Mouse (Mus musculus): ENCODE results near the gene Iffo2. TPM values are rescaled to one million over a fixed set of nuclear protein-coding genes. Genes with fewer than 3 reads are reported as not detected.

Iffo2 gene
- polyA plus RNA-seq, 1 experiment from 2014 or later: 5.1 TPM

DNA sequence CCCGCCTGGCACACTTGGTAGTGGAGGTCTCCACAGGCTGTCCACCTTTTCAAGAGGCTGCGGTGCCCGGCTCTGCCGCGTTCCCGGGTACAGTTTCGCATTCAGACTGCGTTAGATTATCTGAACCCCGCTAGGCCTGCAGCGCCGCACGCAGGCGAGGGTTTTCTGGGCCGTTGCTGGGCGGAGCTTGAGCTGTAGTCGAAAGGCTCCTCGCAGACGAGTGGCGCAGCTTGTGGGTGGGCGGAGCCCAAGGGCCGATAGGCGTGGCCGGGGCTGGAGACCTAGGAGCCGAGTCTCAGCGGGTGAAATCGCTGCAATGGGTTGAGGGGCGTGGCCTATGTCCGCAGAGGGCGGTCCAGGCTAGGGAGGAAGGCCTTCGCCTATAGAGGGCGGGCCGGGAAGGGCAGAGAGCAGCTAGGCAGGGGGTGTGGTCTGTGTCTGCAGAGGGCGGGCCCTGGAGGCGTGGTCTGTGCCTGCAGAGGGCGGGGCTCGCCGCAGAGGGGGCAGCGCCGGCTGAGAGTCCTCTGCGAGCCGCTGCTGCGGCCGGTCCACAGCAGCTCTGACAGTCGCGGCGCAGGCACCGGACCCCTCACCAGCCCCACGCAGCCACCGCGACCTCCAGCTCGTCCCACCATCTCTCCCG is 43.9 kb downstream of the Iffo2 start:
- WGBS: under 1% methylated on average over 52 of the region's 52 CpGs
- ATAC-seq (ENCODE audit: insufficient number of reproducible peaks, low FRiP score, low TSS enrichment, low read depth): peak; percentile 98

DNA sequence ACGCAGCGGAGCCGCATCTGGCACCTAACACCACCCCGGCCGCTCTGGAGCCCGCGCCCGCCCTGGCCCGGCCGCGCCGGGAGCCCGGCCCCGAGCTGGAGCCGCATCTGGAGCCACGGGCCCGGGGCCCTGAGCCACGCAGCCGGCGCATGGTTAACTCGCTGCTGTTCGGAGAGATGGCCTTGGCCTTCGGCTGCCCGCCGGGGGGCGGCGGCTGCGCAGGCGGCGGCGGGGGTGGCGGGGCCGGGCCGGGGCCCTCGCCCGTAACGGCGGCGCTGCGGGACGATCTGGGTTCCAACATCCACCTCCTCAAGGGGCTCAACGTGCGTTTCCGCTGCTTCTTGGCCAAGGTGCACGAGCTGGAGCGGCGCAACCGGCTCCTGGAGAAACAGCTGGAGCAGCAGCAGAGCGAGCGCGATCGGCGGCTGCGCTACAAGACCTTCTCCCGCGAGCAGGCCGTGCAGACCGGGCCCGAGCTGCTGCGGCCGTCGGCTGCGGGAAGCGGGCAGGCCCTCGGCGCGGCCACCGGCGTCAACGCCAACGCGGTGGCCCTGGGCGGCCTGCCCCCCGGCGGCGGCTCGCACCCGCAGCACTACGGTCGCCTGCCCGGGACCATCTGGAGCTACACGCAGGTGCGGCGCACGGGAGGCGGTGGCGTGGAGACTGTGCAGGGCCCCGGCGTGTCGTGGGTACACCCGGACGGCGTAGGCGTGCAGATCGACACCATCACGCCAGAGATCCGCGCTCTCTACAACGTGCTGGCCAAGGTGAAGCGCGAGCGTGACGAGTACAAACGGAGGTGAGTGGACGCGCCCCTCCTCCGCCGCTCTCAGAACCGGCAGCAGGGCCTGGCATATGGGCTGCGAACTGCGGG is 44.7 kb downstream of the Iffo2 start:
- peak overlapping the region; percentile 86 for H3K4me3 ChIP-seq (replicated peaks)
- WGBS: 0% methylated on average over 111 of the region's 111 CpGs
- peak; percentile 52 for ATAC-seq (ENCODE audit: insufficient number of reproducible peaks, low FRiP score, low TSS enrichment, low read depth)
- peaks cover 53% of the 10 kb centered on the region for H3K4me1 ChIP-seq
- peak overlapping the region; percentile 96 for H3K4me2 ChIP-seq (replicated peaks)
- H3K27me3 ChIP-seq: no peaks in the 10 kb centered on the region
- H3K27ac ChIP-seq (replicated peaks): peak overlapping the region; percentile 89
- H3K9ac ChIP-seq: peak overlapping the region; percentile 85
- no peaks in the 10 kb centered on the region for H3K9me3 ChIP-seq (replicated peaks)
- H3K36me3 ChIP-seq: no peaks in the 10 kb centered on the region

More for the DNA sequence above, 43.9 kb downstream of the Iffo2 start:
- Histone ChIP-seq H3K4me1 (peaks cover 46% of the 10 kb centered on the region), H3K36me3 (no peaks in the 10 kb centered on the region), H3K9ac (peak overlapping the region; percentile 85), H3K27me3 (no peaks in the 10 kb centered on the region), H3K4me3 (replicated peaks) (peak overlapping the region; percentile 86), H3K9me3 (replicated peaks) (no peaks in the 10 kb centered on the region), H3K4me2 (replicated peaks) (peak overlapping the region; percentile 96), H3K27ac (replicated peaks) (peak overlapping the region; percentile 89)

DNA sequence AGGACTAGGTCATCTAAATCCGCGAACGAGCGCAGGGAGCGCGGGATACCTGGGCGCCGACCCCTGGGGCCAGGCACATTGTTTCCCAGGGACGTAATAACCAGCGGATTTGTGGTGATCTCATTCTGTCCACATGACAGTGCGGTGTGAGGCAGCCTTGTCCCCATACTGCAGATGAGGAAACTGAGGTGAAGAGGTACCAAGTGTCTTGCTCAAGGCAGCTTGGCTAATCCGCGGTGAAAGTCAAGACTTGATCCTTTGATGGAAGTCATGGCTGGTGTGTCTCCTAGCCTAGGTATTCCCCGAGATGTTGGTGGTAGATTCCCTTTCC is 45.3 kb downstream of the Iffo2 start:
- Histone ChIP-seq H3K4me3 (replicated peaks) (peak overlapping the region; percentile 86), H3K4me2 (replicated peaks) (peak overlapping the region; percentile 96), H3K27ac (replicated peaks) (peak overlapping the region; percentile 89), H3K4me1 (peaks cover 59% of the 10 kb centered on the region), H3K36me3 (no peaks in the 10 kb centered on the region), H3K9me3 (replicated peaks) (no peaks in the 10 kb centered on the region), H3K9ac (peak overlapping the region; percentile 85), H3K27me3 (no peaks in the 10 kb centered on the region)
- no peak for ATAC-seq (ENCODE audit: insufficient number of reproducible peaks, low FRiP score, low TSS enrichment, low read depth)
- 5% methylated on average over 14 of the region's 14 CpGs for WGBS

DNA sequence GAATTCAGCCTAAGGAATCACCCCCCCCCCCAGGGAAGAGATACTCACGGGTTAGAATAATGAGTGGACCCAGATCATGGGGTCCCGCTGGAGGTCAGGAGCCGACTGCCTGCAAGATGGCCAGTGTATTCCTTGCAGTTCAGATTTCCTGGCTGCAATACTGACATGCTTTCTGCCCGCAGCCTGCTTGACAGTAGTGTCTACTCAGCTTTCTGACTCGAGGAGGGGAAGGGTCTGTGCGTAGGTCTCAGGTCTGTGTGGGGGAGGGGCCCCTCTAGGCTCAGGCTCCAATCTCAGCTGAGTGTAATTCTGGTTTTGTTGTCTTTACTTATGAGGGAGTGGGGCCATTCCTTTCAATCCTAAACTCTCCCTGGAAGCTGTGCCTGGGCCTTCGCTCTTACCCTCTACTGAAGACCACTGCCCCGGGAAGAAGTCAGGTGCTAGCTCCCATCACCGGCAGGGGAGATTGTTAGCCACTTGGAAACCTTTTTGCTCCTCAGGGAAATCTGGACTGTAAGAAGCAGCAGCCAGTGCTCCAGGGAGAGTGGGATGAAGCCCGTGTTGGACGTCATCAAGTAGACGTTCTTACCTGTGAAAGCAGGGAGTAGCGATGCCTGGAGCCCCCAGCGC is 46.0 kb downstream of the Iffo2 start:
- no peak for ATAC-seq (ENCODE audit: insufficient number of reproducible peaks, low FRiP score, low TSS enrichment, low read depth)
- H3K27ac ChIP-seq (replicated peaks): no peak overlapping the region
- 34% methylated on average over 14 of the region's 14 CpGs for WGBS

GRCm38 (mm10) chr4:139577006-139577405 is 46.7 kb downstream of the Iffo2 start:
- 79% methylated on average over 7 of the region's 7 CpGs for WGBS
- H3K4me1 ChIP-seq: peaks cover 73% of the 10 kb centered on the region

More for the DNA sequence above, 46.0 kb downstream of the Iffo2 start:
- no peaks in the 10 kb centered on the region for H3K27me3 ChIP-seq
- H3K4me3 ChIP-seq (replicated peaks): peak overlapping the region; percentile 86
- no peak overlapping the region for H3K9ac ChIP-seq
- H3K36me3 ChIP-seq: no peaks in the 10 kb centered on the region
- peak overlapping the region; percentile 96 for H3K4me2 ChIP-seq (replicated peaks)
- peaks cover 66% of the 10 kb centered on the region for H3K4me1 ChIP-seq
- no peaks in the 10 kb centered on the region for H3K9me3 ChIP-seq (replicated peaks)

GRCm38 (mm10) chr4:139578389-139578788 is 48.0 kb downstream of the Iffo2 start:
- 85% methylated on average over 8 of the region's 8 CpGs for WGBS

More at GRCm38 (mm10) chr4:139577006-139577405, 46.7 kb downstream of the Iffo2 start:
- Histone ChIP-seq H3K9ac (no peak overlapping the region), H3K36me3 (no peaks in the 10 kb centered on the region), H3K27me3 (no peaks in the 10 kb centered on the region), H3K27ac (replicated peaks) (no peak overlapping the region), H3K4me3 (replicated peaks) (peak overlapping the region; percentile 86; the same call in 1 of the 2 replicates), H3K4me2 (replicated peaks) (peak overlapping the region; percentile 96), H3K9me3 (replicated peaks) (no peaks in the 10 kb centered on the region)
- ATAC-seq (ENCODE audit: insufficient number of reproducible peaks, low FRiP score, low TSS enrichment, low read depth): no peak

GRCm38 (mm10) chr4:139579003-139579402 is 48.7 kb downstream of the Iffo2 start:
- 44% methylated on average over 10 of the region's 10 CpGs for WGBS
- peaks cover 88% of the 10 kb centered on the region for H3K4me1 ChIP-seq
- H3K27ac ChIP-seq (replicated peaks): no peak overlapping the region
- H3K36me3 ChIP-seq: no peaks in the 10 kb centered on the region
- no peaks in the 10 kb centered on the region for H3K27me3 ChIP-seq
- 0 out of 2 replicates have a peak overlapping the region, but pooled peaks have one; percentile 8 for H3K4me2 ChIP-seq (replicated peaks)
- no peak for ATAC-seq (ENCODE audit: insufficient number of reproducible peaks, low FRiP score, low TSS enrichment, low read depth)
- no peak overlapping the region for H3K4me3 ChIP-seq (replicated peaks)
- H3K9ac ChIP-seq: no peak overlapping the region
- H3K9me3 ChIP-seq (replicated peaks): no peaks in the 10 kb centered on the region

More at GRCm38 (mm10) chr4:139578389-139578788, 48.0 kb downstream of the Iffo2 start:
- Histone ChIP-seq H3K4me2 (replicated peaks) (no peak overlapping the region), H3K4me3 (replicated peaks) (no peak overlapping the region), H3K9ac (no peak overlapping the region), H3K27ac (replicated peaks) (no peak overlapping the region), H3K9me3 (replicated peaks) (no peaks in the 10 kb centered on the region), H3K27me3 (no peaks in the 10 kb centered on the region), H3K4me1 (peaks cover 87% of the 10 kb centered on the region), H3K36me3 (no peaks in the 10 kb centered on the region)
- no peak for ATAC-seq (ENCODE audit: insufficient number of reproducible peaks, low FRiP score, low TSS enrichment, low read depth)

GRCm38 (mm10) chr4:139579466-139579865 is 49.1 kb downstream of the Iffo2 start:
- Histone ChIP-seq H3K27me3 (no peaks in the 10 kb centered on the region), H3K9ac (no peak overlapping the region), H3K9me3 (replicated peaks) (no peaks in the 10 kb centered on the region)

GRCm38 (mm10) chr4:139580663-139581336 is 50.5 kb downstream of the Iffo2 start:
- ATAC-seq (ENCODE audit: insufficient number of reproducible peaks, low FRiP score, low TSS enrichment, low read depth): peak; percentile 62
- H3K4me2 ChIP-seq (replicated peaks): peak overlapping the region; percentile 43
- no peaks in the 10 kb centered on the region for H3K36me3 ChIP-seq
- H3K27me3 ChIP-seq: no peaks in the 10 kb centered on the region
- peak overlapping the region; percentile 92 for H3K27ac ChIP-seq (replicated peaks)
- H3K9ac ChIP-seq: peak overlapping the region; percentile 2; the same call in 1 of the 2 replicates
- H3K4me3 ChIP-seq (replicated peaks): peak overlapping the region; percentile 15
- 2% methylated on average over 15 of the region's 15 CpGs for WGBS
- no peaks in the 10 kb centered on the region for H3K9me3 ChIP-seq (replicated peaks)
- H3K4me1 ChIP-seq: peaks cover 91% of the 10 kb centered on the region

More at GRCm38 (mm10) chr4:139579466-139579865, 49.1 kb downstream of the Iffo2 start:
- peaks cover 91% of the 10 kb centered on the region for H3K4me1 ChIP-seq
- 46% methylated on average over 6 of the region's 6 CpGs for WGBS
- ATAC-seq (ENCODE audit: insufficient number of reproducible peaks, low FRiP score, low TSS enrichment, low read depth): no peak
- no peak overlapping the region for H3K4me2 ChIP-seq (replicated peaks)
- H3K27ac ChIP-seq (replicated peaks): peak overlapping the region; percentile 92
- H3K36me3 ChIP-seq: no peaks in the 10 kb centered on the region
- no peak overlapping the region for H3K4me3 ChIP-seq (replicated peaks)

- 21% methylated on average over 6 of the region's 6 CpGs for WGBS
- peaks cover 84% of the 10 kb centered on the region for H3K4me1 ChIP-seq
- H3K27ac ChIP-seq (replicated peaks): peak overlapping the region; percentile 92
- ATAC-seq (ENCODE audit: insufficient number of reproducible peaks, low FRiP score, low TSS enrichment, low read depth): 0 out of 2 replicates have a peak, but pooled peaks have one; percentile 5
- no peaks in the 10 kb centered on the region for H3K36me3 ChIP-seq
- H3K4me2 ChIP-seq (replicated peaks): peak overlapping the region; percentile 43
- H3K9ac ChIP-seq: peak overlapping the region; percentile 2; the same call in 1 of the 2 replicates
- no peaks in the 10 kb centered on the region for H3K27me3 ChIP-seq
- no peaks in the 10 kb centered on the region for H3K9me3 ChIP-seq (replicated peaks)
- peak overlapping the region; percentile 15 for H3K4me3 ChIP-seq (replicated peaks)
Observed at GRCm38 (mm10) chr4:139581427-139582051, 51.2 kb downstream of the Iffo2 start.

Data from embryonic facial prominence, embryonic 15.5 days (tissue).